Mouse (Mus musculus) c-Kit-positive CD71-positive TER-119-positive erythroid progenitor cells, embryonic 14.5 days (primary cell): ENCODE data around the gene Eif4g2.

Source experiments
- DNase-seq: peaks from one replicate; pipeline ENCODE4 v3.0.0-alpha.2; 2013; ENCODE audit warnings: low spot score

The Eif4g2 gene

DNA sequence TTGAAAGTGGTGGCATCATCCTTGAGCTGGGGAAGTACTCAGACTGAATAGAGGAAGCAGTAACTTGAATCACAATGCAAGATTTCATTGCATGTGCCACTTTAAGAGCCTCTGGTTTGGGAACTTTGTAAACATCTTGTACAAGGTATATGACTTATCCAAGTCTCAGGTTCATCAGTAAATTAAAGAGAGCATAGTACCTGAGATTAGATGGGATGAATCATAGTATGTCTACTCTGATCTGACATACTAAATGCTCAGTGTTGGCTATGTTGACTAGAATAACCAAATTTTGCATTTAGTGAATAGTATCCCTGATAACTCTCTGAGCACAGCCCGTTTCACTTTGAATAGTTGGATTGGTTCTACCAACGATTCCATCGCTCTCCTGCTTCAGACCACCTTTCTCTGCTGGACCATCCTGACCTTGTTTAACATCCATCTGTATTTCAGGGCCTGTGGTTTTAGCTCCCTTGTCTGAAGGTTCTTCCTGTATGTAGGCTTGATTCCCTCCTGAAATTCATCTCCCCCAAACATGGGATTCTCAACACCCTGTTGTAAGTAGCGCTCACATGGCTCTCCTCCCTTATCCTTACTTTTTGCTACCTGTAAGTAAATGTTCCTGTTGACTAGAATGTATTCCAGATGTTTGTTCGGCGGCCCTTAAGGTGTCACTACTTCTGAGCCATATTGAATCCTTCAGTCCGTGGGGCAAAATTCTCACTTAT, 13.2 kb downstream of the Eif4g2 start:
- no peak for DNase-seq

DNA sequence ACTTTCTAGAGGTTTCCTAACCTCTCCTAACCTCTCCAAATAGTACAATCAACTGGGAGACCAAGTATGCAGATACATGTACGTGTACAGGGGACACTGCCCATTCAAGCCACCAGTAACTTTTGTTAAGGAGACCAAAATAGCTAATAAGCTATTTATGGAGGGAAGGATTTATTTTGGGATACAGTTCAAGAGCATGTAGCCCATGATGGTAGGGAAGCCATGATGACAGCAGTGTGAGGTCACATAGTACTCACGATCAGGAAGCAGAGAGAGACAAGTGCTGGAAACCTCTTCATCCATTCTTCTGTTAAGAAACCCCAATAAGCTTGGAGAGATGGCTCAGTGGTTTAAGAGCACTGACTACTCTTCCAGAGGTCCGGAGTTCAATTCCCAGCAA, 14.6 kb downstream of the Eif4g2 start:
- no peak for DNase-seq

DNA sequence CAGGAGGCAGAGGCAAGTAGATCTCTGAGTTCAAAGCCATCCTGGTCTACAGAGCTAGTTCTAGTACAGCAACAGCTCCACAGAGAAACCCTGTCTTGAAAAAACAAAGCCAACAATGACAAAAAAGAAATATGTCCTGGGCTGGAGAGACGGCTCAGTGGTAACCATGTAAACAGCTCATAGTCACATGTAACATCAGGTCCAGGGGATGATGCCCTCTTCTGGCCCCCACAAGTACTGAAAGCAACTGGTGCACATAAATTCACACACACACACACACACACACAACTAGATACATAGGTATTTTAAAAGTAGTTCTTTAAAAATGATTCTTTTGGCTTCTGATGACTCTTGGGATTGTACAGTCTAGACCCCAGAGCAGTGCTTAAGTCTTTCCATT, 19.9 kb downstream of the Eif4g2 start:
- DNase-seq: no peak

DNA sequence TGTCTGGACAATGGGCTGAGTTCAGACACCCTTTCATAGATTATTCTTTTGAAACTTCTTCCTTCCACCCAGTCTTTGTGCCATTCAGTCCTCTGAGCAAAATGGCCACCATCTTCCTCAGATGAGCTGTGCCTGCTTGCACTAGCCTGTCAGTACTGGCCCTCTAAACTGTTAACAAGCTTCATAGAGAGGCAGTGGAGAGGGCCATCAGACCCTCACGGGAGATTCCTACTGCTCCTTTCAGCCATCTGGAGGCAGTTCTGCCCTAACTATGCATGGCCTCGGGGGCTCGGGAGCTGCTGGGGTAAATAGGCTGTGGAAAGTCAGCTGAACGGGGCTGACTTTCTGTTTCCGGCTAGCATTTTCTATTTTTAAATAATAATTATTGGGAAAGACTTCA, 23.3 kb downstream of the Eif4g2 start:
- no peak for DNase-seq

DNA sequence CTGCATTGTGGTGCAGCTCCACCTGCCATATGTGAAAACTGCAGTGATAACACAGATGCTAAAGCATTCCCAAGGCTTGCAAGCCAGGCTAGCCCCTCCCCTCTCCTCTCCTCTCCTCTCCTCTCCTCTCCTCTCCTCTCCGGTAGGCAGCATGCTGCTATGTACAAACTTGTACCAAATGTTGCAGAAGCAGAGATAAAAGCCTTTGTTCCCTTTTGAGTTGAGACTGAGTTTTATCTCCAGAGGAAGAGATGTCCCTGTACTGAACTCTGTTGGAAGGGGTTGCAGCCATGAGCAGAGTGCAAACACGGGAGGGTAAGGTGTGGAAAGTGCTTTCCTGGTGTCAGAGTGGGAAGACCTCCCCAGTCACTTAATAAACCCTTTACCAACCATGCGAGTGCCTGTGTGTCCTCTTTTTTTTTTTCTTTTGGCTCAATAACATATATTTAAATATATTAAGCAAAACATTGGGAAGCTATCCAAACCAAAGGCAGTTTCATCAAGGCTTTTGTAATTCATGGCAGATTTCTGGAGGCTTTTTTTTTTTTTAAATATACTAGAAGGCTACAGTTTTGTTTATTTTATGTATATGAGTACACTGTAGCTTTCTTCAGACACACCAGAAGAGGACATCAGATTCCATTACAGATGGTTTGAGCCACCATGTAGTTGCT, 26.7 kb downstream of the Eif4g2 start:
- no peak for DNase-seq

DNA sequence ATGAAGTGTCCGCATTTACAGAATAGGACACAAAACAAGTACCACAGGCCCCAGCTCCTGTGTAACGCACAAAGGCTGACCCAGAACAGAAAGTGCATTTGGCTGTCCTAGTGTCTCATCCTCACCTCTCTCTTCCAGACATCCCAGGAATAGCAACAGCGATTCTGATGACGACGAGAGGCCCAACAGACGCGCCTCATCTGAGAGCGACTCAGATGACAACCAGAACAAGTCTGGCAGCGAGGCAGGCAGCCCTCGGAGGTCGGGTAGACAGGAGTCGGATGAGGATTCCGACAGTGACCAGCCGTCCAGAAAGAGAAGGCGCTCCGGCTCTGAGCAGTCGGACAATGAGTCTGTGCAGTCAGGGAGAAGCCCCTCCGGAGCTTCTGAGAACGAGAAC, 27.6 kb downstream of the Eif4g2 start:
- no peak for DNase-seq

DNA sequence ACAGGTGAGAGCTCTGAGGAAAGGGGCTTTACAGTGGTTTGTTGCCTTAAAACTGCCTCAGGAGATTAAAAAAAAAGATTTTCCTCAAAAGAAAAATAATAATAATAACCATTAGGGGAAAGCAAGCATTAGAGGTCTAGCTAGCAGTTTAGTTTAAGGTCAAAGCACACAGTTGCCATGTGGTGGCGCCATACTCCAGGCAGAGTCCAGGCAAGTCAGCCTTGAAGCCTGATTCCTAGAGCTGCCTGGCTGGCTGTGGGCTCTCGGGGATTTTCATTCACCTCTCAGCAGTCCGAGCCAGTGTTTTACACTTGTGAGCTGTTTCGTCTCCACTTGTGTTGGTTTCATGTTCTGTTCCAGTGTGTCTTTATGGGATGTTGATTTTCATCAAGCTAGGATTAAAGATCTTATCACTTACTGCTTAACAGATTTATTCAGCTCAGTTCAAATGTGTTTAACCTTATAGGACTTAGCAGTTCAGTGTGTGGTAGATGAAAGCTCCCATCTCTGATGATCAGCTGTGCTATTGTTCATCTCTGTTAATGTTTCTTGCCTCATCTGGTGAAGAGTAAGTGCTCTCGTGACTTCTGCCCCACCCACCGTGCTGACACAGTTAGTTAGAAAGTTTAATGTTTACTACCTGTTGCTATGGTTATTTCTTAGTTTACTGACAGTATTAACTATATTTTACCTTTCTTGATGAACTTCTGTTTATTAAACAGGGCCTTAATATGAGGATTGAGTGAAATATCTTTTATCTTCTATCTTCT, 33.0 kb downstream of the Eif4g2 start:
- peak; percentile 60 for DNase-seq

DNA sequence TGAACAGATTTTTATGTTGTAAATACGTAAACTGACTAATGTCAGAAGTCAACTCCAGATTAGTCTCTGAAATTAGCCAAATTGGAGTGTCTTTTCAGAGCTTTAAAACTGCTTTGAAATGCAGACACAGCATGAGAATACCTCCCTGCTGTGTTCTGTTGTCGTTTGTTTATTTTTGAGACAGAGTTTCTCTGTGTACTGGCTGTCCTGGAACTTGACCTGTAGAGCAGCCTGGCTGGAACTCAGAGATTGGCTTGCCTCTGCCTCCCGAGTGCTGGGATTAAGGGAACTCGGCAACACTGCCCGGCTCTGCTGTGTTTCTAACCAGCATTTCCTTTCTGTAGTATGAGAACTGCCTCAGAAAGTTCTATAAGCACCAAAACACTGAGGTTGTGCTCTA, 33.9 kb downstream of the Eif4g2 start:
- no peak for DNase-seq

DNA sequence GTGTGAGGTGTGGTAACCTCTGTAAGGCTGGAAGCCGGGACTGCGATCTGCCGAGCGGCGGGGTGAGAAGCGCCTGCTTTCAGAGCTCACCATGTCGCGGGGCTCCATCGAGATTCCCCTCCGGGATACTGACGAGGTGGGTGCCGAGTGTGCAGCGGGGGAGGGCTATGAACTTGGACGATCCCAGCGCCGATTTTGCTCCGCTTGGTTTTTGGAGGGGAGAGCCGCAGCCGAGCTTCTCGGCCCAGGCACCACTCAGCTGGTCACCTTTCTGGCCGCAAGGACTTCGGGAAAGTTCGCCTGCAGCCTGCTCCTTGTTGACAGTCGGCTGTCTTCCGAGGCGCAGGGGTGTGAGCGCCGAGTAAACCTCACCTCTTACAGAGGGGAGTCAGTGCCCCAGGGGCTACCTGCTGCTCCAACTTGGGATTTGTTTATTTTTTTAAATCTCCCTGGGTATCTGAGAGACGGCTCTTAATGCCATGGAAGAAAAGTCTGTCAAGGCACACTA, 53.7 kb downstream of the Eif4g2 start:
- no peak for DNase-seq

DNA sequence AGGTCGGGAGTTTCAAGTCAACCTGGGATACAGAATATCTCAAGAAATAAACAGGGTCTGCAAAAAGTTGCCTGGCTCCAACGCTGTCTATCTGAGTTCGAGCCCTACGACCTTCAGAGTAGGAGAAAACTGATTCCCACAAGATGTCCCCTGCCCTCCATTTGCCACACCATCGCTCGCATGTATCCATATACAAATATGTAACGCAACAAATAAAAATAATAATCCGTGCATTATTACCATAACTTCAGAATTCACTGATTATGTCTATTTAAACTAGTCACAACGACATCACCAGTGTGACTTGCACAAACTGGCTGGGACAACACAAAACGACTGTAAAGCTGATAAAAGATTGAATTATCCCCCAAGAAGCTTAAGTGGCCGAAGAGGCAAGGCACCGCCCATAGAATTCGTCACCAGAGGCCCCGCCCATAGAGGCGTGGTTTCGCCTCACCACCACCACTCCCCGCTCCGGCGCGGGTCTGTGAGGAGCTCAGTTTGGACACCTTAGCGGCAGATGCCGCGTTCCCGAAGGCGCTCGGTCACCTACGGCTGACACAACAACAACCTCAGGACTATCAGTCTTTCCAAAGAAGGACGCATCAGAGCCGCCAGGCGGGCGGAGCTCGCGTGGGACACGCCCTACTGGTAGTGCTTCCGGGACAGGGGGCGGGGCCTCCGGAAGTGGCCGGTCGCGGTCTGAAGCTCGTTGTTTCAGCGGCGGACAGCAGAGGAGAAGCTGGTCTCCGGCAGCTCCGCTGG, 54.4 kb downstream of the Eif4g2 start, which contains the start of gene Ctr9:
Ctr9 (plus strand) TSS at position 671 of the 765 bp plus-strand sequence.
- peak; percentile 93 for DNase-seq

DNA sequence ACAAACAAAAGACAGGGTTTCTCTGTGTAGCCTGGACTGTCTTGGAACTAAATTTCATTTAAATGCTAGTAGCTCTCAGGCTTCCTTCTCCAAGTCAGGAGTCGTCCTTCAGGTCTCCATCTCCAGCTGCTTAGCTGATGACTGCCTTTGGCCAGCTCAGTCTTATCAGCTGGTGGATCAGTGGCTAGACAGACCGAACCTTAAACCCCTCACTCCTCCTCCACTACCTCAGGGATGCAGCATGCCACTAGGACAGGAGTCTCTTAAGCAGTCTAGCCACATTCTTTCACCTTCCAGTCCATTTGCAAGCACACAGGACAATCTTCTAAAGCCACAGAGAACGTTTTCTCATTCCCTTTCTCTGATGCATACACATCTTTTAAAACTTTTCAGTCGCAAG, 57.9 kb downstream of the Eif4g2 start:
- no peak for DNase-seq

DNA sequence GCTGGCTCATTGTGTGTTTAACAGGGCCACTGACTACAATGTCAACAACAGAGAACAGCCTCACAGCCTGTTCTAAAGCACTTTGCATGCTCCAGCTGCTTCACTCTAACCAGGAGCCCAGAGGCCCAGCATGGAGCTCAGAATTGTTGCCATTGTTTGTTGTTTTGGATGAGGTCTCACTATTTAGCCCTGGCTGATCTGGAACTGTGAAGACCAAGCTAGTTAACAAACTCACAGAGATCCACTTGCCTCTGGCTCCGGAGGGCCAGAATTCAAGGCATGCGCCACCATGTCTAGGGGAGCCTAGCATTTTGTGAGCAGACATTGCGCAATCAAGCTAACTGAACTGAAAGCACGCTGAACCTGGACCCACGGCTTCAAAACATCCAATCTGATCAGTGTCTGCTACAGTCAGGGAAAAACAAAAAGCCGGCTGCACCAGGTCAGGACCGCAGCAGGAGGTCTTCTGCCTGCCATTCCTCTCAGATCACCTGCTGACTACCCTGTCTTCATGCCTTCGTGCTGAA, 58.7 kb downstream of the Eif4g2 start:
- no peak for DNase-seq

DNA sequence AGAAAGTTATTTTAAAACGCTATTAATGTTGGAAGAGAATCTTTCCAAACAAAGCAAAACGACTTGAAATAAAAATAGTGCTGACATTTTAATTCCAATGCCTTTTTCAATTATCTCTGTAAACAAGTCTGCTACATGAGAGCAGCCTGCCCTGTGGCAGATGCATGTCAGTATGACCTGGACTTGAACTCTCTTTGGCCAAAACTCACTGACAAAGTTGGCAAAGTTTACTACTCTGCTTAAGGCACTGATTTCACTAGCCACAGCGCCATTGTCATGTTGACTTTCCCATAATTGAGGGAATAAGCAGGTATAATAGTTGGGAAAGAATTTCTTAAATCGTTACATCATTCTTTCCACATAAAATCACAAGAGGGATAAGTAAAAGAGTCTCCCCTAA, 62.0 kb downstream of the Eif4g2 start:
- no peak for DNase-seq
